Mouse (Mus musculus) layer of hippocampus, adult 6 months (tissue): Measurements from ENCODE around the gene Tmem219. TPM values are rescaled to one million over a fixed set of nuclear protein-coding genes. Genes with fewer than 3 reads are reported as not detected.

ENCODE experiments used
- long read RNA-seq, 2 experiments: library from polyadenylated mRNA; unstranded; transcript quantifications; one replicate each; pipeline ENCODE4 v2.0.0; 2019 to 2020
- polyA plus RNA-seq: library from polyadenylated mRNA; unstranded; fragments of <200 nt; fragmentation: Nextera tagmentation; gene quantifications from 2 replicates; pipeline ENCODE4 v1.2.3, GENCODE M21; 2021

Tmem219 gene
- polyA plus RNA-seq, result 28.6 and 32.5 TPM in 2 replicates
- long read RNA-seq, experiment 1, transcript Tmem219-204 (6 exons, 915 nt), result major isoform, 7 of 30 reads
- long read RNA-seq, experiment 1, transcript Tmem219-201 (6 exons, 941 nt), result major isoform, 7 of 30 reads
- long read RNA-seq, experiment 1, transcript Tmem219-203 (5 exons, 1,087 nt), result minor isoform, 5 of 30 reads
- long read RNA-seq, experiment 1, partial matches to known transcripts, result 3 of 30 reads
- long read RNA-seq, experiment 1, other reads (novel, unspliced or antisense), result 7 of 30 reads
- long read RNA-seq, experiment 2, transcript Tmem219-203 (5 exons, 1,087 nt), result major isoform, 19 of 30 reads
- long read RNA-seq, experiment 2, partial matches to known transcripts, result 3 of 30 reads
- long read RNA-seq, experiment 2, other reads (novel, unspliced or antisense), result 2 of 30 reads

GRCm38 (mm10) chr7:126922624-126923060, at the start of gene Tmem219:
Gene Tmem219, minus strand, starts transcription at chr7:126922917.

GRCm38 (mm10) chr7:126949793-126950646, 27.3 kb upstream of the Tmem219 start, which contains the start of gene Sez6l2:
Gene Sez6l2, plus strand, starts transcription at chr7:126950563.

DNA sequence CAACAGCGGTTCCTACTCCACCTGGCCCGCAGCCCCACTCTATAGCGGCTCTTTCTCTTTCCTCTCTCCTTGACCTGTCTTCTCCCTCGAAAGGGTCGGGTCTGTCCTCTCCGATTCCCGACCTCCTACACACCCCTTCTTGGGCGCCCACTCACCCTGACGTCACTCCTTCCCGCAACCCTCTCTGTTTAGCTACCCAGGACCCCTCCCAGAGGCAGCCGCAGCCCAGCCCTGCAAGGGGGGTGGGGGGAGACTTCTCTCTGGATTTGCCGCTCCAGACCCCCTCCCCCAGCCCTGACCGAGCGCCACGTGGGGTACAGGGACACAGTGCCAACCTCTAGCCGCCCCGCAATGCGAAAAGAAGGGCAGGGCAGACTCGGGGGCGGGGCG, 26.7 kb upstream of the Tmem219 start, which contains the start of gene Asphd1:
Gene Asphd1, minus strand, starts transcription at position 180 of the 390 bp plus-strand sequence.

DNA sequence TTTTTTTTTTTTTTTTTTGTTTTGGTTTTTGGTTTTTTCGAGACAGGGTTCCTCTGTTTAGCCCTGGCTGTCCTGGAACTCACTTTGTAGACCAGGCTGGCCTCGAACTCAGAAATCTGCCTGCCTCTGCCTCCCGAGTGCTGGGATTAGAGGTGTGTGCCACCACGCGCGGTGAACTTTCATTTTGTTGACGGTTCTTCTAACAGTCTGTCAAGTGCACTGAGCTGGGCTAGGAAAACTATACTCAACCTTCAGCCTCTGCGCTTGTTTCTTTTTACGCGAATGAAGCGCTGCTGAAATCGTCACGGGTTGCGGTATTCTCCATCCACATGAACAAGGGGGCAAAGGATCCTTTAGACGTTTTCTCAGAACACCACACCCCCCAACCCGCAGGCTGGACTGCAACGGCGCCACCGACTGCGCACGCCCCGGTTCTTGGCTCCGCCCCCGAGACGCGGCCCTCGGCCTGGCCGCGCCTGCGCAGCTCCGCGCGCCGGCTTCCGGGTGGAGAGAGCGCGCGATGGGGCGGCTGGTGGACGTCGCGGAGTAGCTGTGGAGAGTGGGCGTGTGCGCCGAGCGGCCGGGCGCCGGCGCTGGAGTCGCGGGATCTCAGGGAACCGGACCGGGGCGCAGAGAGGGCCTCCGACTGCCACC, 5.8 kb upstream of the Tmem219 start, which contains the start of gene Kctd13:
Gene Kctd13, plus strand, starts transcription at position 496 of the 654 bp plus-strand sequence.

GRCm38 (mm10) chr7:126884286-126885164, 38.2 kb downstream of the Tmem219 start, which contains the start of gene Taok2:
Gene Taok2, minus strand, starts transcription at chr7:126884703.

DNA sequence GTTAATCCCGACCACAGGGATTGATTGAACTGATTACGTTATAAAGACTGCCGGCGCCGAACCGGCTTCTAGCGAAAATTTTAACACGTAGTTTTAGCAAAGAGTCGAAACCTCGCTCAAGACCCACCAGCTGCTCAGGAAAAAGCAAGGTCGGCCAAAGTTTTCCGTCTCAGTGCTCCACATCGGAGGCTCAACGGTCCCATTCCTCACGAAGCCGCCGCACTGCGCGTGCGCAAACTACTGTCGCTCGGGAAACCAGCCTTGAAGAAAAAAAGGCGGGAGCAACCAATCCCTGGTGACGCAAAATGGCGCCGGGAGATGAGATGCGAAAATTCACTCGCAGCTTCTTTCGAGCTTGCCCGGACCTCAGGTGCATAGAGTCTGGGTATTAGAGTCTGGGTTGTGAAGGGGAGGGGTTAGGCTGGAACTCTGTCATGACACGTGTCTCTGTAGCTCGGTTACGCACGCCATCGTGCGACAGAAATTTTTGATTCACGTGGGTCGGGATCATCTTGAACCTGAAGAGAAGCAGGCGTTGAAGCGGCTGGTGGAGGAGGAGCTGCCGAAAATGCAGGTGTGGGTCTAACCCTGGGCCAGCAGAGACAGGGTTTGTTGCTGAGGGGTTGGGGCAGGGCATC, 60.5 kb downstream of the Tmem219 start, which contains the start of gene Ino80e:
Gene Ino80e, minus strand, starts transcription at position 231 of the 638 bp plus-strand sequence.

DNA sequence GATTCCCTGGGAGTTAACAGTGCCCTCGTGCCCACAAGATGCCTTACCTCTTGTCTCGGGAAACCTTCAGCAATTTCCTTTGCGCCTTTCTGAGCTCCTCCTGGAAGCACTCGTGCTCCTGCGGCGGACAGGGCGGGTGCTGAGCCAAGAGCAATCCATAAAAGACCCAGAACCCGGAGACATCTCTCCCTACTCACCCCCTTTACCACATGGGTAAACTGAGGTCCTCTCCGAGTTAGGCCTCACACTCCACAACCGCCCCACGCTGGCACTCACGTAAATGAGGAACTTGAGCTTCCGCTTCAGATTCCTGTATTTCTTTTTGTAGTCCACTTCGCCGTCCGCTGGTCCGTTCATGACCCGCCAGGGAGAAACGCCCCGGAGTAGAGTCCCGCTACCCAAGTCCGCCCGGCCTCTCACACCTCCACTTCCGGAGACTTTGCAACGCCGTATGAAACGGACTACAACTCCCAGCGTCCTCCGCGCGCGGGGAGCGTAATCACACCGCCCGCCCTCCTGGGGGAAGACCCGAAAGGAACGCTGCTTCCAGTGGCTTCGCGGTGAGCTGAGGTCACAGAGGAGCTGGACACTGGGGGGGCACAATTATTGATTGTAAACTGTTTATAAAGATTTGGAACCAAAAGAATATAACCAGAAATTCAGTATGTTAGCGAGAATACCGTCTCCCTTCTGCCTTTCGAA, 61.1 kb downstream of the Tmem219 start, which contains the start of gene Hirip3:
Gene Hirip3, plus strand, starts transcription at position 544 of the 702 bp plus-strand sequence.

GRCm38 (mm10) chr7:126847116-126847420, 75.6 kb downstream of the Tmem219 start, which contains the start of gene Doc2a:
Gene Doc2a, plus strand, starts transcription at chr7:126847416.

Other genes with a start within 250 kb of the Tmem219 start
- gene Sult1a1, start 246.5 kb downstream of the Tmem219 start, polyA plus RNA-seq, result 11.5 and 17.2 TPM in 2 replicates
- gene Bola2, start 227.5 kb downstream of the Tmem219 start, polyA plus RNA-seq, result 280 and 281 TPM in 2 replicates
- gene Slx1b, start 227.1 kb downstream of the Tmem219 start, polyA plus RNA-seq, result 6.3 and 7.9 TPM in 2 replicates
- 113 and 139 TPM in 2 replicates for gene Coro1a, start 215.1 kb downstream of the Tmem219 start, polyA plus RNA-seq
- gene Mapk3, start 163.3 kb downstream of the Tmem219 start, polyA plus RNA-seq, result 44.9 and 49.7 TPM in 2 replicates
- 0.65 TPM in 1 of 2 replicates, not detected in the other for gene Gdpd3, start 156.6 kb downstream of the Tmem219 start, polyA plus RNA-seq
- 240 and 274 TPM in 2 replicates for gene Ypel3, start 146.0 kb downstream of the Tmem219 start, polyA plus RNA-seq
- gene Tbx6, start 141.4 kb downstream of the Tmem219 start, polyA plus RNA-seq, result not detected in 2 replicates
- 52.4 and 61.8 TPM in 2 replicates for gene Ppp4c, start 130.4 kb downstream of the Tmem219 start, polyA plus RNA-seq
- 4.4 and 5.3 TPM in 2 replicates for gene Fam57b, start 125.2 kb downstream of the Tmem219 start, polyA plus RNA-seq
- not detected in 2 replicates for gene 4930451I11Rik, start 91.3 kb downstream of the Tmem219 start, polyA plus RNA-seq
- 6.7 and 7.2 TPM in 2 replicates for gene Doc2a, start 75.5 kb downstream of the Tmem219 start, polyA plus RNA-seq
- gene Hirip3, start 60.9 kb downstream of the Tmem219 start, polyA plus RNA-seq, result 2.4 and 3.8 TPM in 2 replicates
- gene Ino80e, start 60.5 kb downstream of the Tmem219 start, polyA plus RNA-seq, result 46.0 and 48.1 TPM in 2 replicates
- gene Taok2, start 38.2 kb downstream of the Tmem219 start, polyA plus RNA-seq, result 8.2 and 10.1 TPM in 2 replicates
- gene Kctd13, start 6.0 kb upstream of the Tmem219 start, polyA plus RNA-seq, result 262 and 282 TPM in 2 replicates
- gene Asphd1, start 26.7 kb upstream of the Tmem219 start, polyA plus RNA-seq, result 10.4 and 12.0 TPM in 2 replicates
- gene Sez6l2, start 27.6 kb upstream of the Tmem219 start, polyA plus RNA-seq, result 70.3 and 76.4 TPM in 2 replicates
- 205 and 220 TPM in 2 replicates for gene Cdipt, start 53.0 kb upstream of the Tmem219 start, polyA plus RNA-seq
- 0.46 and 0.93 TPM in 2 replicates for gene Cdiptos, start 53.2 kb upstream of the Tmem219 start, polyA plus RNA-seq
- 4.2 and 5.5 TPM in 2 replicates for gene Mvp, start 91.7 kb upstream of the Tmem219 start, polyA plus RNA-seq
- gene Pagr1b, start 93.6 kb upstream of the Tmem219 start, polyA plus RNA-seq, result 0.55 TPM in 1 of 2 replicates, not detected in the other
- 28.6 and 49.8 TPM in 2 replicates for gene Pagr1a, start 94.4 kb upstream of the Tmem219 start, polyA plus RNA-seq
- 8.1 and 19.3 TPM in 2 replicates for gene Gm42742, start 98.2 kb upstream of the Tmem219 start, polyA plus RNA-seq
- gene Prrt2, start 98.3 kb upstream of the Tmem219 start, polyA plus RNA-seq, result 96.1 and 120 TPM in 2 replicates
- 5.6 and 7.1 TPM in 2 replicates for gene Maz, start 104.1 kb upstream of the Tmem219 start, polyA plus RNA-seq
- 15.6 and 17.6 TPM in 2 replicates for gene Kif22, start 119.6 kb upstream of the Tmem219 start, polyA plus RNA-seq
- gene Zg16, start 164.4 kb upstream of the Tmem219 start, polyA plus RNA-seq, result not detected in 2 replicates
- gene AI467606, start 168.4 kb upstream of the Tmem219 start, polyA plus RNA-seq, result 1.8 and 2.1 TPM in 2 replicates
- gene Qprt, start 199.3 kb upstream of the Tmem219 start, polyA plus RNA-seq, result 0.89 and 0.97 TPM in 2 replicates
- gene Spn, start 214.9 kb upstream of the Tmem219 start, polyA plus RNA-seq, result 0.06 TPM in 1 of 2 replicates, not detected in the other